Mouse (Mus musculus) embryonic facial prominence, embryonic 13.5 days (tissue): ENCODE data around the gene Zfp383. TPM values are rescaled to one million over a fixed set of nuclear protein-coding genes. Genes with fewer than 3 reads are reported as not detected.

Experiments
- ATAC-seq: fragments of 200-750 bp; cut with Nextera tagmentation; 2 replicates; pipeline ENCODE4 v1.8.0; 2017; ENCODE audit warnings: low read depth; ENCODE audit not compliant: insufficient number of reproducible peaks, insufficient read depth, low FRiP score, low TSS enrichment
- H3K27ac ChIP-seq: fragments of 300-500 bp; sonication (generic); 2 replicates; pipeline ENCODE4 v1.5.1; 2015; ENCODE audit warnings: moderate library complexity, mild to moderate bottlenecking, inconsistent platforms
- H3K27me3 ChIP-seq: fragments of 300-500 bp; sonication (generic); 2 replicates; pipeline ENCODE4 v1.6.1; 2015; ENCODE audit warnings: mild to moderate bottlenecking, inconsistent platforms
- H3K36me3 ChIP-seq: fragments of 300-500 bp; sonication (generic); 2 replicates; pipeline ENCODE4 v1.6.1; 2015; ENCODE audit warnings: mild to moderate bottlenecking, inconsistent platforms
- H3K4me1 ChIP-seq: fragments of 300-500 bp; sonication (generic); 2 replicates; pipeline ENCODE4 v1.6.1; 2015; ENCODE audit warnings: inconsistent platforms
- H3K4me2 ChIP-seq: fragments of 300-500 bp; sonication (generic); 2 replicates; pipeline ENCODE4 v1.6.1; 2015; ENCODE audit warnings: moderate library complexity, mild to moderate bottlenecking, inconsistent platforms
- H3K4me3 ChIP-seq: fragments of 300-500 bp; sonication (generic); 2 replicates; pipeline ENCODE4 v1.5.1; 2015; ENCODE audit warnings: mild to moderate bottlenecking, inconsistent platforms
- H3K9ac ChIP-seq: fragments of 300-500 bp; sonication (generic); 2 replicates; pipeline ENCODE4 v1.6.1; 2015; ENCODE audit warnings: mild to moderate bottlenecking, inconsistent platforms
- H3K9me3 ChIP-seq: fragments of 300-500 bp; sonication (generic); 2 replicates; pipeline ENCODE4 v1.6.1; 2016; ENCODE audit warnings: inconsistent platforms
- WGBS: fragments of 180-500 bp; shearing (Covaris S2); methylation state at CpG from one replicate; pipeline ENCODE4 v1.1.7; 2015; ENCODE audit warnings: mixed read lengths; 5-methylcytosine and 5-hydroxymethylcytosine counted together
- polyA plus RNA-seq: library from polyadenylated mRNA; unstranded; fragments of >200 nt; fragmentation: Nextera tagmentation; extraction: Ambion mirVana; gene quantifications from 2 replicates; pipeline ENCODE4 v1.2.1, GENCODE M21; 2015

Gene Zfp383
- polyA plus RNA-seq, 1 experiment from 2014 or later, result 6.0 TPM

GRCm38 (mm10) chr7:29905966-29906681 lies 1.9 kb upstream of the Zfp383 start, which contains the start of gene Zfp27:
Zfp27 (minus strand) TSS chr7:29906572.
- Histone ChIP-seq H3K4me2 (peak within 1 kb of the TSS; percentile 60), H3K4me3 (peak within 1 kb of the TSS; percentile 52), H3K27ac (peak within 1 kb of the TSS; percentile 94), H3K36me3 (peaks cover 27% of the 10 kb centered on the region), H3K4me1 (peaks cover 20% of the 10 kb centered on the region), H3K27me3 (no peaks in the 10 kb centered on the region), H3K9me3 (no peaks in the 10 kb centered on the region), H3K9ac (peak within 1 kb of the TSS; percentile 72)
- under 1% methylated on average over 22 of the region's 22 CpGs for WGBS
- peak; percentile 79 for ATAC-seq

- peak overlapping the region; percentile 94 for H3K27ac ChIP-seq
- no peaks in the 10 kb centered on the region for H3K27me3 ChIP-seq
- WGBS, result 27% methylated on average over 8 of the region's 8 CpGs
- H3K4me1 ChIP-seq, result peaks cover 20% of the 10 kb centered on the region
- ATAC-seq, result no peak
- peak overlapping the region; percentile 72 for H3K9ac ChIP-seq
- peak overlapping the region; percentile 60 for H3K4me2 ChIP-seq
- peaks cover 27% of the 10 kb centered on the region for H3K36me3 ChIP-seq
- no peaks in the 10 kb centered on the region for H3K9me3 ChIP-seq
- H3K4me3 ChIP-seq, result peak overlapping the region; percentile 52
Measured at GRCm38 (mm10) chr7:29906682-29907058, 1.4 kb upstream of the Zfp383 start.

GRCm38 (mm10) chr7:29907206-29907605 lies 817 bp upstream of the Zfp383 start:
- WGBS, result 92% methylated on average over 5 of the region's 5 CpGs
- H3K4me3 ChIP-seq, result no peak overlapping the region

DNA sequence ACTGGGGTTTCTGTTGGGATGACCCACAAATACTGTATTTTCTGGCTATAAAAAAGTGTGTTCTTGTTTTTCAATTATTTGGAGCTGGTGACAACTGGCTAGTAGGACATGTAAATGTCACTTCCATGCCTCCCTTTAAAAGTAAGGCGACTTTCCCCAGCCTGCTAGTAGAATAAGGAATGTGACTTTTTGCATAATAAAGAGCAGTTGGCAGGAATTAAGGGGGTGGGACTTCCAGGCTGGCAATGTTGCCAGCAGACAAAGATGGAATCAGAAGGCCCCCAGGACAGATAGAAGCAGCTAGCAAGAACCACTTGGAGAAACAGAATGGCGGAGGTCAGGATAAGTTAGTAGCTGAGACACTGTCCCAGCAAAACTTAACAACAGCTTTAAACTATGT lies 2.2 kb downstream of the Zfp383 start:
- no peak overlapping the region for H3K9ac ChIP-seq
- H3K4me2 ChIP-seq, result peak overlapping the region; percentile 66
- 61% methylated on average over 2 of the region's 2 CpGs for WGBS
- peaks cover 20% of the 10 kb centered on the region for H3K4me1 ChIP-seq
- peaks cover 45% of the 10 kb centered on the region for H3K36me3 ChIP-seq
- H3K4me3 ChIP-seq, result 0 out of 2 replicates have a peak overlapping the region, but pooled peaks have one; percentile 73
- no peak for ATAC-seq
- no peak overlapping the region for H3K27ac ChIP-seq
- H3K9me3 ChIP-seq, result peaks cover 4% of the 10 kb centered on the region
- H3K27me3 ChIP-seq, result no peaks in the 10 kb centered on the region

More at GRCm38 (mm10) chr7:29907206-29907605, 817 bp upstream of the Zfp383 start:
- peaks cover 31% of the 10 kb centered on the region for H3K36me3 ChIP-seq
- no peak overlapping the region for H3K9ac ChIP-seq
- ATAC-seq, result no peak
- peaks cover 20% of the 10 kb centered on the region for H3K4me1 ChIP-seq
- H3K4me2 ChIP-seq, result peak overlapping the region; percentile 60
- H3K27me3 ChIP-seq, result no peaks in the 10 kb centered on the region
- 0 out of 2 replicates have a peak overlapping the region, but pooled peaks have one; percentile 94 for H3K27ac ChIP-seq
- no peaks in the 10 kb centered on the region for H3K9me3 ChIP-seq

DNA sequence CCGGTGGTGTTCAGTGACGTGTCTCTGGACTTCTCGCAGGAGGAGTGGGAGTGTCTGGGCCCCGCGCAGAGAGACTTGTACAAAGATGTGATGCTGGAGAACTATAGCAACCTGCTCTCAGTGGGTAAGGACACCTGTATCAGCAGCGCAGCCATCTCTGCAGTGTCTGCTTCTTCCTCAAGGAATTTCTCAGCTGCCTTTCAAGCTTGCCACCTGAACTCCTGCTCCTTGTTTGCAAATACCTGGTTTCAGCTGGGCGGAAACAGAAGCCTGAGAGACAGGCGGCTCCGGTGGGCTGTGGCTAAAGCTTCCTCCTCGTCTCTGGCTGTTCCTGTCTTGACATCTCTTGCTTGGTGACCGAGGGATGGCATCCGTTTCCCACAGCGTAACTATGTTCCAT lies 4.1 kb downstream of the Zfp383 start:
- Histone ChIP-seq H3K27ac (no peak overlapping the region), H3K4me2 (no peak overlapping the region), H3K36me3 (peaks cover 60% of the 10 kb centered on the region), H3K4me3 (no peak overlapping the region), H3K27me3 (no peaks in the 10 kb centered on the region), H3K9ac (no peak overlapping the region), H3K9me3 (peaks cover 7% of the 10 kb centered on the region), H3K4me1 (peaks cover 15% of the 10 kb centered on the region)
- no peak for ATAC-seq
- 92% methylated on average over 13 of the region's 13 CpGs for WGBS

GRCm38 (mm10) chr7:29917371-29918061 lies 9.5 kb downstream of the Zfp383 start:
- no peak for ATAC-seq
- H3K27me3 ChIP-seq, result no peaks in the 10 kb centered on the region

DNA sequence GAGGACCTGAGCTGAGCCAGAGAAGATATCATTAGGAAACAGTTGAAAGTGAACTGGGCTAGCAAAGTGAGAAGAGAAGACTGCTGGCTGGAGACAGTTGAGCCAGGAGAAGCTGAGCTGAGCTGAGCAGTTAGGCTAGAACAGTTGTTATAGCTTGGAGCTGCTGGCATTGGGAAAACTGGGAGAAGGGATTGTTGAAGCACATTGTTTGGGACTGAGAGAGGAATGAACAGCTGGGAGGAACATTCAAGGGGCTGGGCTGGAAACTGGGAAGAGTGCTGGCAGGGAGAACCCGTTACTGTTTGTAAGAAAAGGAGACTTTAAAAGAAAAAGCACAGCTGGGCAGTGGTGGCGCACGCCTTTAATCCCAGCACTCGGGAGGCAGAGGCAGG lies 10.0 kb downstream of the Zfp383 start:
- no peaks in the 10 kb centered on the region for H3K27me3 ChIP-seq
- H3K4me2 ChIP-seq, result no peak overlapping the region
- no peak for ATAC-seq
- no peak overlapping the region for H3K9ac ChIP-seq
- H3K27ac ChIP-seq, result no peak overlapping the region
- WGBS, result 90% methylated on average over 4 of the region's 4 CpGs
- peaks cover 7% of the 10 kb centered on the region for H3K9me3 ChIP-seq
- H3K36me3 ChIP-seq, result peaks cover 42% of the 10 kb centered on the region
- no peak overlapping the region for H3K4me3 ChIP-seq
- no peaks in the 10 kb centered on the region for H3K4me1 ChIP-seq

More at GRCm38 (mm10) chr7:29917371-29918061, 9.5 kb downstream of the Zfp383 start:
- 50% methylated on average over 6 of the region's 6 CpGs for WGBS
- Histone ChIP-seq H3K4me1 (no peaks in the 10 kb centered on the region), H3K9me3 (peaks cover 7% of the 10 kb centered on the region), H3K4me2 (no peak overlapping the region), H3K36me3 (peaks cover 47% of the 10 kb centered on the region), H3K27ac (no peak overlapping the region), H3K9ac (no peak overlapping the region), H3K4me3 (no peak overlapping the region)

DNA sequence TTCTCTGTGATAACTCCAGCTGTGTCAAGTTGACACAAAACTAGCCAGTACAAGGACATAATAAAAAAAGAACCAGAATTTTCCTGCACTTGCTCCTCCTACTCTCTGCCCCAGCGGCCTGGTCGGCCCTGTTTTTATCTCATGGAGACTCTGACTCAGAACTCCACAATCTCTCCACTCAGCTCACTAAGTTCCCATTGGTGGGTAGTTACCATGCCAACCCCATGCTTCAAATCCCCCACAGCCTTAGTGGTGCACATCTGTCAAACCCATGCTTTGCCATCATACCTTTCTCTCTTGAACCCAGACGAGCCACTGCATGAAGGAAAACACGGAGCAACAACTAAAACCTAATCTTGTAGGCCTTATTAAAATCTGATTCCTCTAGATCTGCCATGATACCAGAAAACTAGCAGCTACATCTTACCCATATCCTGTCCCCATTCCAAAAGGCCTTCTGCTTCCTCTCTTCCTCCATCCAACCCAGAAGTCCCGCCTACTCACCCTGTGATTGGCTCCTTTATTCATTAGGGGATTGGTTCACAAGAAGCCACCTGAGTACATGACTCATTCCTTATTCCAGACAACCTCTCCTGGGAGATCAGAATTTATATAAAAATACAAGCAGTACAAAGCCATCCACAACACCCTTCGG lies 13.5 kb downstream of the Zfp383 start:
- H3K4me3 ChIP-seq, result no peak overlapping the region
- no peak for ATAC-seq
- 0 out of 2 replicates have a peak, but pooled peaks cover 3% of the 10 kb centered on the region for H3K9me3 ChIP-seq
- H3K27me3 ChIP-seq, result no peaks in the 10 kb centered on the region
- 84% methylated on average over 6 of the region's 6 CpGs for WGBS
- H3K4me1 ChIP-seq, result no peaks in the 10 kb centered on the region
- no peak overlapping the region for H3K9ac ChIP-seq
- H3K4me2 ChIP-seq, result no peak overlapping the region
- H3K36me3 ChIP-seq, result peaks cover 10% of the 10 kb centered on the region
- no peak overlapping the region for H3K27ac ChIP-seq

GRCm38 (mm10) chr7:29922780-29923179 lies 14.8 kb downstream of the Zfp383 start:
- WGBS, result 23% methylated on average over 2 of the region's 2 CpGs
- H3K27me3 ChIP-seq, result no peaks in the 10 kb centered on the region
- ATAC-seq, result no peak
- no peak overlapping the region for H3K4me2 ChIP-seq
- H3K4me1 ChIP-seq, result no peaks in the 10 kb centered on the region
- no peak overlapping the region for H3K27ac ChIP-seq
- H3K4me3 ChIP-seq, result no peak overlapping the region
- H3K9me3 ChIP-seq, result 0 out of 2 replicates have a peak, but pooled peaks cover 3% of the 10 kb centered on the region
- H3K9ac ChIP-seq, result no peak overlapping the region
- H3K36me3 ChIP-seq, result no peaks in the 10 kb centered on the region

GRCm38 (mm10) chr7:29938856-29939255 lies 30.8 kb downstream of the Zfp383 start:
- ATAC-seq, result no peak
- H3K4me2 ChIP-seq, result no peak overlapping the region
- H3K4me1 ChIP-seq, result no peaks in the 10 kb centered on the region
- H3K27ac ChIP-seq, result no peak overlapping the region
- H3K27me3 ChIP-seq, result no peaks in the 10 kb centered on the region
- 63% methylated on average over 6 of the region's 6 CpGs for WGBS
- H3K36me3 ChIP-seq, result peaks cover 72% of the 10 kb centered on the region
- H3K9me3 ChIP-seq, result no peaks in the 10 kb centered on the region
- H3K9ac ChIP-seq, result no peak overlapping the region
- H3K4me3 ChIP-seq, result no peak overlapping the region

- Histone ChIP-seq H3K4me2 (no peak overlapping the region), H3K27me3 (no peaks in the 10 kb centered on the region), H3K4me3 (no peak overlapping the region), H3K36me3 (peaks cover 59% of the 10 kb centered on the region), H3K4me1 (no peaks in the 10 kb centered on the region), H3K9me3 (no peaks in the 10 kb centered on the region), H3K27ac (no peak overlapping the region), H3K9ac (no peak overlapping the region)
- 83% methylated on average over 11 of the region's 11 CpGs for WGBS
- no peak for ATAC-seq
Measured at GRCm38 (mm10) chr7:29941027-29941426, 33.0 kb downstream of the Zfp383 start.
